Mouse (Mus musculus): ENCODE data around the gene Dpp8.
"Not testable (repeated sequence)": the region's sequence is repeated elsewhere in the genome, so short reads cannot be mapped to it uniquely, and the experiment has no call there.

The Dpp8 gene

DNA sequence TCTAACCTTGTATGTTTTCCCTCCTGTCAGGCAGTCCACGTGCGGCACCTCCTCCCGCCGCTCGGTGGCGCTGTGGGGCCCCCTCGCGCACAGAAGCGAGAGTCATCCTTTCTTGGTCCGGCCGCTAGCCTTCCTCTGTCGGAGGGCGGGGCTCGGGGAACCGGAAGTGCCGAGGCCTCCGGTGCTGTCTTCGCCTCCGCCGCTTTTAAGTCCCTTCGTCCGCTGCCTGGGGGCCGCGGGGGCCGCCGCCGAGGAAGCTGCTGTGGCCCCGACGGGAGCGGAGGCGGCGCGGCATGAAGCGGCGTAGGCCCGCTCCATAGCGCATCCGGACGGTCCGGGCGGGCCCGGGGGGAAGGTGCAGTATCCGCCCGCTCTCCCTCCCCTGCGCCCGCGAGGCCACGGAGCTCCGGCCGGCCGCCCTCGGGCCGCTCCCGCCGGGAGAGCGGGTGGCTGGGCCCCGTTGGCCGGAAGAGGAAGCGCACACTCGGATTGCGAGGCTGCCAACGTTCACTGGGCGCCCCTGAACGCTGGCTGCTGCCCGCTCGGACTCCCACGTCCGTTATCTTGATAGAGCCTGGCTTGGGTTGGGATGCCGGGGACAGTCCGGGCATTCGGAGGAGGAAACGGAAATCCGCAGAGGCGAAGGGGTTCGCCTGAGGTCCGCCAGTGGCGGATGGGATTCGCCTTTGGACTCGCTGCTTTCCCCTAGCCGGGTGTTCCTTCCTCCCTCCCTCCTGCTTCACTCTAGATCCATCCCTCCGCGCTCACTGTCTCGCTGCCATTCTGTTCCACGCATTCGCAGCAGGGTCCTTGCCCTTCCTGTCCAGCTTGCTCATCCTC, at the start of gene Dpp8:
Dpp8 (plus strand) TSS at position 146 of the 840 bp plus-strand sequence.
- DNase-seq (ENCODE audit: low read depth, low spot score) = peak; percentile 86

DNA sequence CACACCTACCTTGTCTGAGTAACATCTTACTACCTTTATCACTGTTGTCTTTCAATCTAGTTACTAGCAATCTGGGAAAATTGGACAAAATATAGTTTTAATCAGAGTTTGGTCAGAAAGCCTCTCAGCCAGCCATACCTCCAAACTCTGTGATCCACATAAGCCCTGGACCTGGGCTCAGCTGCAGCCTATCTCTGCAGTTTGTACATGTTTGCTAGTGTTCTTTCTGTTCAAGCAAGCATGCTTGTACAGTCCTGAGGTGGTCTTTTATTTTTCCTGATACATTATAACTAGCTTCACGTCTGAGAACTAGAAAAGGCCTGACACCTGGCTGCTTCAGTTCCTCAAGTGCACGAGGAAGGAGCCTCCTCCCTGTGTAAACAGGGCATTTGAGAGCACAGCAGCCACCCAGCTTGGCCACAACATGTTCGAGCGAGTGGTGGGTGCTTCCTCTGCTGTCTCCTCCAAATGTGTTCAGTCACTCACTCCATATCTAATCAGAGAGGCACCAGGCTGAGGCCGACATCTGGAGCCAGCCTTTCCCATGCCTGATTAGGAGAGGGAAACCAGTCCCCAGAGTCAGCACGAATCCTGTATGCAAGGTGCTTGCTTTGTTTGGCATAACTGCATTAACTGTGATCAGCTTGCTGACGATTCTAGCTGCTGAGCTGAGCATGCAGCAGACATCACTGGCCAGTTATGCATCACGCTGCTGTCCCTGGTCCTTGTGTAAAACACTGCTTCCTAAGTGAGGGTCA, 47.0 kb upstream of the Dpp8 start:
- no peak for DNase-seq (ENCODE audit: low read depth, low spot score)

GRCm38 (mm10) chr9:64985807-64986206, 46.4 kb upstream of the Dpp8 start:
- DNase-seq (ENCODE audit: low read depth, low spot score) = no peak

GRCm38 (mm10) chr9:64987651-64988050, 44.6 kb upstream of the Dpp8 start:
- no peak for DNase-seq (ENCODE audit: low read depth, low spot score)

DNA sequence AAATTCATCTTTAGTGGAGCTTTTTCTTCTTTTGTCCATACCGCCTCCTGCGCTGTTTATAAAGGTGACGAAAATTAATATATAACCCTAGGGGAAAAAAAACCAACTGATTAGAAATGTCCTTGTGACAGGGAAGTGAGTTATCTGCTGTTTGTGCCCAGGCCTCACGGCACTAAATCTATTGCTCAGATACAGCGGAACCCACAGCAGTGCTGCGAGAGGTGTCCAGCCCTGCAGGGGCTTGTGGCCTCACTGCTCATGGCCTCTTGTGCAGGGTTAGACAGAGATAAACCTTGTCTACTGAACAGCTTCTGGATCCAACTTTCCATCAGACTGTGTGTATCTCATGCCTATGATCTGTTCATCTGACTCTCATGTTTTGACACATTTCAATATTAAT, 43.8 kb upstream of the Dpp8 start:
- no peak for DNase-seq (ENCODE audit: low read depth, low spot score)

GRCm38 (mm10) chr9:64990291-64990690, 41.9 kb upstream of the Dpp8 start:
- DNase-seq (ENCODE audit: low read depth, low spot score) = no peak

DNA sequence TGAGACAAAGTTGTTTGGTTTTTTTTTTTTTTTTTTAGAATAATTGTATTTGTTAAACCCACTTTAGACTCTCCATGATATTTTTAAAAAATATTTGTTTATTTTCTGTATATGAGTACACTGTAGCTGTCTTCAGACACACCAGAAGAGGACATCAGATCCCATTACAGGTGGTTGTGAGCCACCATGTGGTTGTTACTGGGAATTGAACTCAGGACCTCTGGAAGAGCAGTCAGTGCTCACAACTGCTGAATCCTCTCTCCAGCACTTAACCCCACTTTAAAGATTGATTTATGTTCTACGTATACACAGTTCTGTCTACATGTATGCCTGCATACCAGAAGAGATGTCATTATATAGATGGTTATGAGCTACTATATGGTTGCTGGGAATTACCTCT, 36.8 kb upstream of the Dpp8 start:
- not testable (repeated sequence) for DNase-seq (ENCODE audit: low read depth, low spot score)

DNA sequence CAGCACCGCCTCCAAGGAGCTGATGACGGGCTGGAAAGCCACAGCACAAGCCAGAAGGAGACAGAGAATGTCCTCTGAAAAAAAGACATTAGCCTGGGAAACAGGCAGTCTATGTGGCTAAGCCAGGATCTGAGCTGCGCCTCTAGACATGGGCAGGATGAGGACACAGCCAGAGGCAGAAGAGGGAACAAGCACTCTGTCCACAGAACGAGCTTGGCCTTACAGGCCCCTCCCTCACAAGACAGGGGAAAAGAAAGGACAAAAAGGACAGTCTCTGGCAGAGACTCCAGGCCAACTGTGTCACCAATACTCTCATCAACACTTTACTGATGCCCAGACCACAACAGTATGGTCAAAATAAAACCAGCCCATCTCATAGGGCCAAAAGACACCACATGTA, 30.7 kb upstream of the Dpp8 start:
- no peak for DNase-seq (ENCODE audit: low read depth, low spot score)

- DNase-seq (ENCODE audit: low read depth, low spot score) = no peak
Observed at GRCm38 (mm10) chr9:65005737-65006136, 26.5 kb upstream of the Dpp8 start.

DNA sequence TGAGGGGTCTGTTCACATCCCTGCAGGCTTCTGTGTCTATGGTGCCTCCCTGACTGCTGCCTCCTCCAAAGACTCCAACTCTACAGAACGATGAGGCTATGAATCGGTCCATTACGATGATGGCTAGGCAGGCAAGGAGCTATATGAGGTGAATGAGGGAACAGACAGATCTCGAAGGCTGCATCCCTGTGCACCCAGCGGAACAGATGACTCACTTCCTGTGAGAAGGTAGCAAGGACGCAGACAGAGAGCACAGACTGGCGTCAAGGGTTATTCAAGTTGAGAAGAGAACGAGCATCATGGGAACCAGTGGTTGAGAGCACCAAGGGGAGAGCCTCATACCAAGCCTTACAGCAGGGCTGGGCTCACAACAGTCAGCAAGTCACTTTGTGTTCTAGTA, 21.6 kb upstream of the Dpp8 start:
- DNase-seq (ENCODE audit: low read depth, low spot score) = no peak

GRCm38 (mm10) chr9:65011304-65011703, 20.9 kb upstream of the Dpp8 start:
- DNase-seq (ENCODE audit: low read depth, low spot score) = no peak

- DNase-seq (ENCODE audit: low read depth, low spot score) = no peak
Observed at GRCm38 (mm10) chr9:65015461-65016222, 16.6 kb upstream of the Dpp8 start.

GRCm38 (mm10) chr9:65016241-65016977, 15.8 kb upstream of the Dpp8 start:
- DNase-seq (ENCODE audit: low read depth, low spot score) = no peak

DNA sequence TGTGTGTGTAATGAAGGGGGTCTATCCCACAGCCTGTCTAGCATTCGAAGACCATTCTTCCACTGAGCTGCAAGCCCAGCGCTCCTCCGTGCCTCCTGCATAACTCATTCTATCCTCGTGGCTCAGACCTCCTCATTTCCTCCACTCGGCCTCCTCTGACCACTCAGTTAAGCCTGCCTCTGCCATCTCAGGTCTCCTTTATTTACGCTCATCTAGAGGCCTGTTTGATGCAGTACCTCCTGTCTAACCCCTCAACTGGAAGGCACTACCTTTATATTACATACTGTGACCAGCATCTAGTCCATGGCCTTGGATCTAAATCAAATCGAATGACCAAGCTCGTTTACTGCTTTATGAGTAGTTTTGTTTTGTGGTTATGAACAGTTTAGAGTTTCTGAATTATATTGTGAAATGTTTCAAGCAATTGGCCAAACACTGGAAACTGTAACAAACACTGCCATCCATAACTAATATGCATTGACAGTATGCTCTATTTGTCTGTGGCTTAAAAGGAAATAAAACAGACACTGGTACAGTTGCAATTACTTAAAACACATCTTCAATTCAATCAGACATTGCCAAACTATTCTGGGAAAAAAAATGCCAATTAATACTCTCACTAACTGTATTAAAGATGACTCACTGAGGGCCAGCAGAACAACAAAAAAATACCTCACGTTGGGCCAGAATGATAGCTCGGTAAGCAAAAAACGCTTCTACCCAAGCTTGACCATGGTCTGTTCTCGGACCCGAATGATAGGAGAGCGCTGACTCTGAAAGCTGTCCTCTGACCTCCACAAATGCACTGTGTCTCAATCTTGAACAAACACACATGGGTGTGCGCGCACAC, 15.0 kb upstream of the Dpp8 start:
- DNase-seq (ENCODE audit: low read depth, low spot score) = no peak

DNA sequence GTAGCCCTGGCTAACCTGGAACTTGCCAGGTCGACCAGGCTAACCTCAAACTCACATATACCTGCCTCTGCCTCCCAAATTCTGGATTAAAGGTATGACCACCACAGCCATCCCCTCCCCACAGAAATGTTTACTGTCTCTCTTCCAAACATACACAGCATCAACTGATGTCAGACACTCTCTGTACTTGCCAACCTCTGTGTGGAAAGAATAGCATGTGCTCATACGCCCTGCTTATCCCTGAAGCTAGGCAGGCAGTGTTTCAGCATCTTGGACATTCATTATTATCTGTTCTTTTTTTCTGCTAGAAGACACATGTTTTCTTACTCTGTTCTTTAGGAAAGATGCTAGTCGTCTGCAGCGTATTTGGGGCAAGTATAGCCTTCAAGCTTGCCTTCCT, 14.3 kb upstream of the Dpp8 start:
- no peak for DNase-seq (ENCODE audit: low read depth, low spot score)

DNA sequence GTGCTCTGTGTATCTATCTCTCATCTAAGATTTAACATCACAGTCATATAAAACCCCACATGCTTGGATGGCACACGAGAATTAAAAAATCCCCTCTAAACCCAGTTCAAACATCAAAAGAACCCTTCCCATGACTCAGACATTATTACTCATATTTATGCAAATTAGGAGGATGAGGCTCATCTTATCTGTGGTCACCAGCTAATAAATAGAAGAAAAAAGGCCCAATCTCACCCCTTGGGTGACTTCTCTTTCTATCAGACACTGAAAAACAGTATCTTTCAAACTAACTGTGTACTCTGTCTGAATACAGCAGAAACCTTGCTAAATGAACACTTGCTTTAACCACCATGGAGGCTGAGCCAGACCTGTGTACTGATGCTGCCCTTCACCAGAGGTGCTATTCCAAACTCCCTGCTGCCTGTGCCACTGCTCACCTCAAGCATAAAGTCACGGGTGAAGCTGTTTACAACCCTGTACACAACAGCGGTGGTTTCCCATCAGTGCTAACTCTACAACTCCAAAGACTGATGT, 13.6 kb upstream of the Dpp8 start:
- DNase-seq (ENCODE audit: low read depth, low spot score) = no peak

- no peak for DNase-seq (ENCODE audit: low read depth, low spot score)
Observed at GRCm38 (mm10) chr9:65019146-65019545, 13.1 kb upstream of the Dpp8 start.

DNA sequence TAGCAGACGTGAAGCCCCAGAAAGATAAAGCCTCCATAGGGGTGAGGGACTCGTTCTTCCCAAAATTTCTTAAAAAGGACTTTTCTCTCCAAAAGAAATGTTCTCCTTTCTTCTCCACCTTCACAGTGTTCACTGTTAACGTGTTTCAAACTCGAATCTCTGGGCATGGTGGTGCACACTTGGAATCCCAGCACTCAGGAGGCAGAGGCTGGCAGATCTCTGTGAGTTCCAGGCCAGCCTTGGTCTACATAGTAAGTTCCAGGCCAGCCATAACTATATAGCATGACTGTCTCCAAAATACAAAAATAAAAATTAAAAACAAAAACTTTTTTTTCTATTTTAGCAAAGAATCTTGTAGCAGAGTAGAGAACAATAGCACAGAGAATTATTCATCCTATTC, 12.1 kb upstream of the Dpp8 start:
- DNase-seq (ENCODE audit: low read depth, low spot score) = no peak

- peak; percentile 79 for DNase-seq (ENCODE audit: low read depth, low spot score)
Observed at GRCm38 (mm10) chr9:65020991-65021886, 11.0 kb upstream of the Dpp8 start, which contains the start of gene Hacd3. TSS of gene Hacd3 (minus strand) at chr9:65021693.

All from embryo, embryonic 11.5 days (tissue).